Mouse (Mus musculus): ENCODE measurements at regions not wholly inside any gene's neighbourhood (a gene's known extent, or its start where the extent isn't known, plus 50 kb on each side); places are given as distances from the start of the nearest gene placed in this dataset.

DNA sequence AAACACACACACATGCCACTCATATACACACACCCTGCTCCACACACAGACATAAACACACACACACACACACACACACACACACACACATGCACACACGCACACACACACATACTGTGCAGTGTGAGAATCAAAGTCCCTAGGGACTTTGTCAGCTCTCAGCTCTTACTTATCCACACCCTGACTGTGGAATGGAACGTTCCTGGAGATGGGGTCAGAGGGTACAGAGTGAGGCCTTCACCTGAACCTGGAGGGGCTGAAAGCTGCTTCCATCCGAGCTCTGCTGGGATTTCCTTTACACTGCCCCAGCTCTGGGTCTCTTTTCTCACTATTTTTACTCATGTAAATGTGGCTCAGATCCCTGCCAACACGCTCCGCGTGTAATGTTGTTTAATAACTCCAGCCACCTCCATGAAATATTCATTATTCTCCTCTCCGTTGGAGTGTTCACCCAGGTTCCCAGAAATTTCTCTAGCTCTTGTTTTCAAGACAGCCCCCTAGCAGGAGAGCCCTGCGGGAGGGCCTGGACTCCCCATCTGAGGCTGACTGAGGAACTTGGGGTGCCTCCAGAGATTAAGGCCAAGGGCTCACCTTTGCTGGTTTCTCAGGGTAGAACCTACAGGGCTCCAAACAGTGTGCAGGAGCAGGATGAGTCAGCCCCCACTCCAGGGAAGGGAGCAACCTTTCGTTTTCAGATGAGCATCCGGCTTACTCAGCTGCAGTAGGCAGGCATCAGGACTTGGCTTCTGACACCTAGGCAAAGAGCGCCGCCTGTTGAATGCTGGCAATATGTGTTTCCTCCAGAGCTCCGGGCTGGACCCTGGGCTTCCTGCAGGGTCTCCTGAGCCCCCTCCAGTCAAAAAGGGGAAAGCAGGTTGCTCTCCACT is 360.8 kb upstream of the Dynlrb2 start:
- DNase-seq, result peak; percentile 29 to 48
- intact Hi-C loops (cut with DNase I), result no loop called here

DNA sequence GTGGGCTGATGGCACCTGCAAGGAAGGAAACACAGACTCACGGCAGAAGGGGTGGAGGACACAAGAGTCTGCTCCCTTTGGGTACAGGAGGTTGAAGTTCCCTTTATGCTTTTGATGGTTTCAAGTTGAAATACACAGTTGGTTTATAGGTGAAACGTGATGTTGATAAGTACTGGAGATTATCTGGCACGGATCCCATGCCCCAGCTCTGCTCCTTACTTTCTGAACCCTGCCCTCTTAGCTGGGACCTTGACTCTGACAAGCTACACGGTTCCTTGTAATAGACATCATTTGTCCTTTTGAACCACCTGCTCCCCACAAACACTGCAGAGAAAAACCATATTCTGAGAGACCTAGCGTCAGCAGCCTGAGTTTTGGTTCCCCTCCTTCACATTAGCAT is 363.4 kb upstream of the Dynlrb2 start:
- no peak for DNase-seq
- intact Hi-C loops (cut with DNase I), result no loop called here

DNA sequence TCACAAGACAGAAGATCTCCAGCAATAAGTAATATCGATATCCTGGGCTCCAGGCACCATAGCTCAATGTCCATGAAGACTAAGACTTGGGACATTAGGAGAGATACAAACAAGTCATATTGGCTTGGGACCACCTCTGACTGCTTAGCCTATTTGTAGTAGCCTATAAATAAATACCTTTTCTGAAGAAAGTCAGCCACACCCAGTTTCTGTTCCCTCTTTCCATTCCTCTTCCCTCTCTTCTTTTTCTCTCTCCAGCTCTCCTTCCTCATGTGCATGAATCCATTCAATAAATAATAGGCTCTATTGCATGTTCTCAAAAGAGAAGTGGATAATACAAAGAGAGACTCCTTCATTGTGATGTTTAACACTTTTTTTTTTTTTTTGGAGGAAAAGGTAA is 364.8 kb upstream of the Dynlrb2 start:
- intact Hi-C loops (cut with DNase I), result no loop called here
- DNase-seq, result no peak

DNA sequence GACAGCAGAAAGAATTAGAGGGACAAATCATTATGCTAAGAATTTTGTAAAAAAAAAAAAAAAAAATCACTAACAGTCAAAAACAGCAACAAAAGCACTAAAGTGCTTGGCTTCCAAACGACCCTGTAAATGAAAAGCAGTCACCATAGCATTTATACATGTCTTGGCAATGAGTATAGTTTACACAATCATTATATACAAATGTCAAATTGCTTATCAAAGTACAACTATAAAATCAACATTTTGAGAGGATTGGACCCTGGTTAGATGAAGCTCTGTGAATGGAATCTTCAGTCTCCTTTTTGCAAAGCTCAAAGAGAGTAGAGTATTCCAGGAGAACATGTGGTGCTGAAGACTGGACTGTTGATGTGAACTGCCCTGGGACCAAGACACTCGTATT is 367.0 kb upstream of the Dynlrb2 start:
- intact Hi-C loops (cut with DNase I), result no loop called here

DNA sequence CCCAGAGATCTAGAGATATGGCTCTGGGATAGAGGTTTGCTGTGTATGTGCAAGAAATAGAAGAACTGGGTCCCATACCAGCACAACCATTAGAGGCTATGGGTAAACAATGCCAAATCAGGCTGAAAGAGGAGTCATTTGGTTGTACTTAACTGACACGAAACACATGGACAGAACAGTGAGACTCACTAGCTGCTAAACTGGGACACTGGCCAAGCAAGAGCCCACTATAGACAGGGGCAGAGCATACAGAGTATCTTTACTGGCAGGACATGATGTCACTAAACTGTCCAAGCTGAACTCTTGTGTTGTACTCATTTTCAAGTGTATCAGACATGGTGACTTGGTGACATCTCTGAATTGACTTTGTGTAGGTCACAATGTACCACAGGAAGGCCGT is 371.3 kb upstream of the Dynlrb2 start:
- intact Hi-C loops (cut with DNase I), result no loop called here
- no peak for DNase-seq

More for the DNA sequence above, 367.0 kb upstream of the Dynlrb2 start:
- DNase-seq, result no peak

DNA sequence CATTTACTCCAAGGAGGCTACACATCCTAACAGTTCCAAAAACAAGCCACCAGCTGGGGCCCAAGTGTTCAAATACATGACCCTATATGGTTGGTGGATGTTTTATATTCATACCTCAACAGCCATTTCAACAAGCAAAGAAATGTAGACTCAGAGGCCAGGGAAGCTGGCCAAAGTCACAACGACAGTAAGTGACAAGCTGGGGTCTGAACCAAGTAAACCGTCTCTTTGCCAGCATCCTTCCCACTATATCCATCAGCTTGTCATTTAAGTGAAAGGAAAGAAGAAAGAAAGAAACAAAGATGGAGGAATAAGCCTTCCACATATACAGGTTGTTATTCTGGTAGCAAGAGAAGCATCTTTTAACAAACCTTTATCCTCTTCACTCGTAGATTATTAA is 371.7 kb upstream of the Dynlrb2 start:
- intact Hi-C loops (cut with DNase I), result no loop called here
- DNase-seq, result no peak

DNA sequence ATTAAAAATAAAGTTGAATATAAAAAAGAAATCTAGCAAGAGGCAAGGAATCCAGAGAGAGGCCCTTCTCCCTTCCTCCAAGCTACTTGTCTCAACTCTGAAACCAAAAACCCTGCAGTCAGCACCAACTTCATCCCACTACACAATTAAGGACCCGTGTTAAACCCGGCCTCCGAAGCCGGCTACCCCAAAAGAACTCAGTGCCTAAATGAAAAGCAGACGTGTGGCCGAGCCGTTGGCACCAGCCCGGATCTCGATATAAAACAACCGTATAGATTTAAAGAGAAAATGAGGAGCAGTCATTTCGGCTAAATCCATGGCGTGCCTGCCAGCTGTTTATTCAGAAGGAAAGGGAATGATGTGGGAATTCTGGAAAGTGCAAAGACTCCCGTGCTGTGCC is 384.7 kb upstream of the Dynlrb2 start:
- intact Hi-C loops (cut with DNase I), result no loop called here
- DNase-seq, result no peak

DNA sequence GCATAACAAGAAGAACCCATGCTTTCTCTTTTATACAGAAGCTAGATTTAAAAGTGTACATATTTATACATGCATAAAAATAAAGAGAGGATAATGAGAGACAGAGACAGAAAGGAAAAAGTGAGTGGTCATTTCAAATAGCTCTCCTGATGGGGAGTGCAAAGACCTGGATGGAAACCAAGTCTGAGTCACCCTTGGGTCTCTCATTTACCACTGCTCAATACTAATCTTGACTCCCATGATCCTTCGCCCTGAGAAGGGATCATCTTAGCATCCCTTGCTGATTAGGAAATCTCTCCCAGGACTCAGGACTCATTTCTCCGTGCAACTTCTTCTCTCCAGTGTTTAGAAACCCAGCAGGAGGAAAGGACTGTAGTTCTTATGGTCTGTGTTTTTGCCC is 386.9 kb upstream of the Dynlrb2 start:
- no peak for DNase-seq
- intact Hi-C loops (cut with DNase I), result no loop called here

DNA sequence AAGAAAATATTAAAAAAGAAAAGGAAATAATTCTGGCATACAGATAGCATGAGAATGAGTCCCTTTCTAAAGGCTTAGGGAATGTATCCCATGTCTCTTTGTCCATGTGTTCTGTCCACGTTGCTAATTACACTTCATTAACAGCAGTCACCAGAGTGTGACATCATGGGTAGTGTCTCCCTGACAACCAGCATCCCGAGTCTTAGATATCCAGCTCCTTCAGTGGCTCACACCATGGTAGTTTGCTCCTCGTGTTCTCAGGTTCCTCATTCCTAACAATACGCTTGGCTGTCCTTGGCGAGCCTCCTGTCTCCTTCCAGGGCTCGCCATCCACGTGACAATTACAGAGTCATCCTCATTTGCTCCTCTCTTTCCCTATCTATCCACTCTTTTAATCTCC is 388.1 kb upstream of the Dynlrb2 start:
- no peak for DNase-seq
- intact Hi-C loops (cut with DNase I), result no loop called here

DNA sequence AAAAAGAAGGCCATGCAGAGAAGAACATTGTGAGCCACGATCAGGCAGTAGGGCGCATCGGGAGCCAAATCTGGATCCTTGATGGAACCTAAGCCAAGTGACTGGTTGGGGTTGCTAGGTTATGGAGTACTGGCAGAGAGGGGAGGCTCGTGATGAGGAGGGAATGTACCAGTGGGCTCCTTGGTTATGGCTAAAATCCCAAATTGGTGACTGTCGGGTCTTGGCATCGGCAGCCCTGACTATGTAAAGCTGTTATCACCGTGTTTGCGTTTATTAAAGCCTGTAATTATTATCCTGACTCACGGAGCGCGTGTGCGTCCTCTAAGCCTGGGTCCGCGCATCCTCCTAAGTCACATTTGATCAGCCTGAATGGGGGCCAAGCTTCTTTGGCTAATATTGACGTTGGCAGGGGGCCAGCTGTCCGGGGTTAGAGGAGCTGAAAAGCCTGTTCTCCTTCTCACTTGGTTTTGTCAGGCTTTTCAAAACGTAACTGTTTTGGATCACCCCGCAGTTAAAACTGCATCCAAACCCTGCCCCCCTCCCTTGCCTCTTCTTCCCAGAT is 388.9 kb upstream of the Dynlrb2 start:
- intact Hi-C loops (cut with DNase I), result no loop called here
- peak; percentile 65 to 70 for DNase-seq

DNA sequence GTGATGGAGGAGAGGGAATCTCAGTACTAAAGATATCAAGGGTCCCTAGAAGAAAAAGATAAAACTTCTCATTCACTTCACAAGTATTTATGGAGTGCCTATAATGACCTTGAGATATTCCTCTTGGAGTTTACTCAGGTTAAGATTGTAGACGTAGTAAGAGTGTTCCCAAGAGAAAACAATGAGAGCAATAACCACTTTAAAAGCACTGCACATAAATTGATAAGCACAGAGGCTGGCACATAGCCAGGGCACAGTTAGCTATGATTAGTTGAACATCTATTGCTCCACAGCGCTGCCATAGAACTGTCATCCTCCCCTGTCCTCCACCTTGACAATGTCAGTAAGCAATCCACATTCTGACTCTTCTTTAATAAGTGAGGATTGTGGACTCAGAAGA is 389.8 kb upstream of the Dynlrb2 start:
- DNase-seq, result no peak
- intact Hi-C loops (cut with DNase I), result no loop called here

DNA sequence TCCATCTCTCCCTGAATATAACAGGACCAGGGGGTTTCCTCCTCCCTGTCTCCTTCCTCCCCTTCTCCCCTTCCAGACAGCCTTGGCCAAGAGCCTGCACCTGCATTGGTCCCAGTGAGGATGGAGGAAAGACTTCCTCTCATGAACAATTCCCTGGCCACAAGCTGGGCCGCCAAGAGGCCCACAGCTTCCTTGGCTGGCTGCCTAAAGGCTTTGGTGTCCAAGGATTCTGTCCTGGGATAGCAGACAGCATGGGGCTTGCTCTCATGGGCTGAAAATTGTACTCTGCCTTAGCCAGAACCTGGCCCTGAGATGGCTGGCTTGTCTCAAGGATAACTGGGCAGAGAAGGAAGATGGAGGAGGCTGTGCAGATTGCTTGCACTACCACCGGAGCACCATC is 390.3 kb upstream of the Dynlrb2 start:
- DNase-seq, result peak; percentile 51 to 54
- intact Hi-C loops (cut with DNase I), result no loop called here

DNA sequence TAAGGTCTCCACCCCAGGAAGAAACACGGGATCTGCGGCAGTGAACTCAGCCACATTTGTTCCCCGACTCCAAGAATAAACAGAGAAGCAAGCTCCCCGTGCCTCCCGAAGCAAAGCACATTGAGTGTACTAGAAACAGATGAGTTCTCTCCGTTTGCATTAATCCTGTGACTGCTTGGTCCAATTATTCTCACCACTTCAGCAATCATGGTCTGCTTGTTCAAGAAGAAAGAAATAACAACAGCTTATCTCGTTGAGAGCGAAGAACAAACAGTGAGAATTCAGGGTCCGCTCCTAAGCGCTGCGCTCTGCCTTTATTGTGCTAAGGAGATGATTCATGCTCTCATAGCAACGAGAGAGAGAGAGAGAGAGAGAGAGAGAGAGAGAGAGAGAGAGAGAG is 393.6 kb upstream of the Dynlrb2 start:
- intact Hi-C loops (cut with DNase I), result no loop called here

DNA sequence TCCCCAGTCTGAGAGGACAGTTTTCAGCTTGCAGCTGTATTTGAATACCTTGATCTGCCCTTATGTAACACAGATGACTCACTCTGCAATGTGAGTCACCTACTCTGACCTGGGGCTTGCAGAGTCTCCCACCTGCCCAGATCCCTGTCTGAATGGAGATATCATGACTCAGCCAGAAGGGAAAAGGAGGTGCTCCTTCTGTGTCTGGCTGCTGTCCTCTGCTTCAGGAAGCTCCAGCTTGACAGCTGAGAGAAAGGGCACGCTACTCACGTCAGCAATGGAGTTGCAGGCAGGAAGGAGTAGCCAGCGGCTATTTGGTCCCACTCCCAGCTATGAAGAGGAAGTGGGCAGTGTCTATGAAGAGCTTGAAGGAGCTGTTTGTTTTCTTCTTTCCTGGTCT is 389.1 kb upstream of the Maf start:
- intact Hi-C loops (cut with DNase I), result no loop called here

More for the DNA sequence above, 393.6 kb upstream of the Dynlrb2 start:
- DNase-seq, result no peak

DNA sequence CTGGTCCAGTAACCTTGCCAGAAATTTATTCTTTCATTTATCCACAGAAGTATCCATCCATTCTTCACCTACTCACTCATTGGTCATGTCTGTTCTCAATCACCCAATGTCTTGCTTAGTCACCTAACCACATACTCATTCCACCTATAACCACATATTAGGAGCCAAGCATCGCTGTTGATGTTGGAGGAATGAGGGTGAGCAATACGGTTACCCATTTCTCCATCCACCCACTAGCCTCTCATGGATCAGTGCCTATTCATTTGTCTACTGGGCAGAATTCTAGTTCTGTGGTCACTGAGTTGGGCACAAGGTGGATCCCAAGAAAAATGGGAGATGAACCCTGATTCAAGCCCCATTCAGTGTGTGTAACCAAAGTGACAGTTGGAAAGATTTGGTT is 375.6 kb upstream of the Maf start:
- DNase-seq, result no peak
- intact Hi-C loops (cut with DNase I), result no loop called here

More for the DNA sequence above, 389.1 kb upstream of the Maf start:
- no peak for DNase-seq

DNA sequence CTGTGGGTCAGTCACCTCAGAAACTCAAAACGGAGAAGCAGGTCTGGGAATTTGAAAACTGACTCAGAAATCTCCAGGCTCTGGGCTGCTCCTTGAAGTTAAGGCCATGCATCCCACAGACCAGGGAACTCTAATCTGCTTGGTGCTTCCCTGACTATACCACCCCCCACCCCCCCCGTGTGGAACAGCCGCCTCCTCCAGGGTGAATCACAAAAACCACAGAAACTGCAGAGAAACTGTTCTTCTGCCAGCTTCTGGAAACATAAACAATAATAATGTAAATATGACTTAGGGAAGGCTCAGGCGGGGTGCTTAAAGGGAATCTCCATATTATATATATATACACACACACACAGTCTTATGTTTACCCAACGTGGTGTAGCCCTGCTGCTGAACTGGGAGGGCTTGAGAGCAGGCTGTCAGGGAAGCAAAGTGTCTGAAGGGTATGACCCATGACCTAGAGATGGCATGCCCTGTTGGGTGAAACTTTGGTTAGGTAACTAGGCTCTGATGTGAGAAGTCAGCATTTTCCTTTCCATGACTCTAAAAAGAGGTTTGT is 371.3 kb upstream of the Maf start:
- DNase-seq, result no peak
- intact Hi-C loops (cut with DNase I), result no loop called here

DNA sequence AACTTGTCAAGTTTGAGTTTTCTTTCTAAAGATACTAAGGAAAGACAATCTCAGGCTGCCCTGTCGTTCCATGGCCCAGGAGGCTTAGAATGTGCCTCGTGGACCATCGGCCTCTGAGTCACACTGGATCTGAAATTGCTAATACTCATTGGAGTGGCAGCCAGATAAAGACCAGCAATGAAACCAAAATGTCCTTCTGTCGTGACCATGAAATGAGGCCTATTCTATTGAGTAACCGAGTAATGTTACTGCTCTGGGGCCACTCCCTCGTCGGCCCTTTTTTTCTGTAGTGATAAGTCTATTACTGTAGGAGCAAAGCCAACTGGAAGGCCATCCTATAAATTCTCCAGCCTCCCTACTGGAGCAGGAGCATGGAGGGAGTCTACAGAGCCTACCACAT is 363.9 kb upstream of the Maf start:
- DNase-seq, result no peak

DNA sequence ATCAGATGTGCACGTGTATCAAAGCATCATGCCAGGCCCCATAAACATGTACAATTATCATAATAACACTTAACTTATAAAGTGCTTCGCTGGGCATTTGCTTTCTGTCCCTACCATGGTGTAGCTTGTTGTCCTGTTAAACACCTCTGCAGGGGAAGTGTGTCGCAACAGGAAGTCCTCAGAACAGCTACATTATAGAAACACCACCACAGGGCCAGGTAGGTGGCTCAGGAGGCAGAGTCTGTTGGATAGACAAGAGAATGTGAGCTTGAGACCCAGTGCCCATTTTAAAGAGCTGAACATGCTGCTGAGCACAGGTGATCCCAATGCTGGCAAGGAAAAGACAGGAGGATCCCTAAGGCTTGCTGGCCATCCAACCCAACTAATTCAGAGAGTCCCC is 361.9 kb upstream of the Maf start:
- intact Hi-C loops (cut with DNase I), result no loop called here
- DNase-seq, result no peak

More for the DNA sequence above, 363.9 kb upstream of the Maf start:
- intact Hi-C loops (cut with DNase I), result no loop called here

DNA sequence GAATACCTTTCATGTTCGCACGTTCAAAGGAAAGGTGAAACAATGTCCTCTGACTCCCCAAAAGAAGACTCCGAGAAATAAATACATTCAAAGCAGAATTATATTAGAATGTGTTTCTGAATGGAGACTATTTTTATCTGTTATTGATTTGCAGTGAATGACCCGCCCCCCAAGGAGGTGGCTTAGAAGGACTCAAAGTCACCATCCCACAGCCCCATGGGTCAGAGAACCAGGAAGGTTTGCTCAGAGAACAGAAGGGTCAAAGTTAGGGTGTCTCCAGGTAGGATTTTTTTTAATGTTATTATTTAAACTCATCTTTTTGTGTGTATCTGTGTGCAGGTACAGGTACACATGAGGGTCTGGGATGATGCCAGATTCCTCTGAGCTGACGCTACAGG is 360.4 kb upstream of the Maf start:
- no peak for DNase-seq
- intact Hi-C loops (cut with DNase I), result no loop called here

DNA sequence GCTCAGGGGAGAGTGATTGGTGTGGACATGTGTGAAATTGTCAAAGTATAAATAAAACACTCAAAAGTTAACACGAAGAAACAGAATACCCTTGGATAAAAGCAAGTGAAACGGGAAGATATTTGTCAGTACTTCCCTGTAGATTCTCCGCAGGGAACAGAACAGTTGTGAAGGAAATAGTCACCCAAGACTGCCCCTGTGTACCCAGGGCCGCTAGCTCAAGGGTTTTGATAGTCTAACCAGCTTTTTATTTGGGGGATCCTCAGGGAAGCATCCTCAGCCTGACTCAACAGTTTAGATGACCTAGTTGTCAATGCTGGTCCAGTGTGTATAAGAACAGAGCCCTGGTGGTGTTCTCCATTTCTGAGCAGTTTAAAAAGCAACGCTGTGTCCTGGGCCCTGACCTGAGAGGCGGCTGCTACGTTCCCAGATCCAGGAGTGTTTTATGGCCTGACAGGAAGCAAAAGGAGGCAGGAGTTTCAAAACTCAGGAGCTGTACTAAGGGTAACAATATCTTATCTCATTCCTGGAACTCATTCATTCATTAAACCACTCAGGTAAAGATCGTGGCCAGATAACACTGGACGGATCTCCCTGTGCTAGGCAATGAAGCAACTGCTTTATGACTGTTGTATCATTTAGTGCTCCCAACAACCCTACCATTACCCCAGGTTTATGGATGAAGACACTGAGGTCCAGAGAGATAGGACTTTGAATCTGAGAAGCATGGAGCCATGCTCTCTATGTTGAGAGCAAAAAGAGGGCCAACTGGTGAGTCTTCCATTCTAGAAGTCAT is 359.8 kb upstream of the Maf start:
- intact Hi-C loops (cut with DNase I), result no loop called here
- DNase-seq, result no peak

DNA sequence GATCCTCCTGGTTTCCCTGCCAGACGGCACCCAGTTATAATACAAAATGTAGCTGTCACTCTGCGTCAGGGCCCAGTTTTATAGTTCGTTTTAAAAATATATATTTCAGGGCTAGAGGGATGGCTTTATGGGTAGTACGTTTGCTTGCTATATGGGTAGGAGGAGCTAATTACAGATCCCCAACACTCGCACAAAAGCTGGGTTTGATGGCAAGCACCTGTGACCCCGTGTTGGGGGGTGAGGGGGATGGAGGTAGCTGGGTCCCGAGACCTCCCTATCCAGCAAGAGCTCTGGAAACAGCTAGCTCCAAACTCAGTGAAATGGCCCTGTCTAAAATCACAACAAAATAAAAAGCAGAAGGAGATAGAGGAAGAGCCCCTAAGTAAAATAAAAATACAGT is 358.3 kb upstream of the Maf start:
- intact Hi-C loops (cut with DNase I), result no loop called here
- no peak for DNase-seq

Measured in heart, postnatal 36 days (tissue).